8 mouse cellular contexts compared by ENCODE assay signal in genomic region chr17:67290662-67291240, GRCm38 (mm10).
DNase-seq lines count a peak whose midpoint lies in the region; ATAC-seq and TF ChIP-seq lines count a peak whose summit lies in the region.

No protein-coding gene starts in this region.

- H3K27me3 ChIP-seq in intestine, embryonic 14.5 days (replicated peaks; ENCODE audit: control insufficient read depth, insufficient read depth, low read length): no peaks in the 10 kb centered on the region
- H3K27me3 ChIP-seq in intestine, postnatal 0 days (replicated peaks; ENCODE audit: control insufficient read depth, insufficient read depth, low read length): no peaks in the 10 kb centered on the region
- H3K27me3 ChIP-seq in embryonic facial prominence, embryonic 10.5 days (replicated peaks; ENCODE audit: low read depth, poor library complexity, severe bottlenecking): 0 out of 2 replicates have a peak, but pooled peaks cover 5% of the 10 kb centered on the region
- H3K27me3 ChIP-seq in hindbrain, embryonic 15.5 days: no peaks in the 10 kb centered on the region
- H3K27me3 ChIP-seq in neural tube, embryonic 12.5 days (replicated peaks): no peaks in the 10 kb centered on the region

- H3K4me3 ChIP-seq in intestine, embryonic 14.5 days (ENCODE audit: low read depth, low read length): no peak overlapping the region
- H3K4me3 ChIP-seq in intestine, postnatal 0 days (ENCODE audit: low read depth, low read length): no peak overlapping the region
- H3K4me3 ChIP-seq in embryonic facial prominence, embryonic 10.5 days: no peak overlapping the region
- H3K4me3 ChIP-seq in hindbrain, embryonic 15.5 days: 0 out of 2 replicates have a peak overlapping the region, but pooled peaks have one; percentile 10
- H3K4me3 ChIP-seq in neural tube, embryonic 12.5 days: no peak overlapping the region

- ATAC-seq in intestine, embryonic 14.5 days (replicated peaks; ENCODE audit: low FRiP score, low TSS enrichment, low read depth): no peak
- no peak for ATAC-seq in intestine, postnatal 0 days
- peak; percentile 88 for ATAC-seq in hindbrain, embryonic 15.5 days (ENCODE audit: low FRiP score, low read depth)
- ATAC-seq in neural tube, embryonic 12.5 days (ENCODE audit: low FRiP score, low read depth): peak; percentile 72

- H3K4me1 ChIP-seq in intestine, embryonic 14.5 days (replicated peaks; ENCODE audit: control insufficient read depth, insufficient read depth, low read length): no peaks in the 10 kb centered on the region
- no peaks in the 10 kb centered on the region for H3K4me1 ChIP-seq in intestine, postnatal 0 days (replicated peaks; ENCODE audit: control insufficient read depth, insufficient read depth, low read length)
- peaks cover 24% of the 10 kb centered on the region for H3K4me1 ChIP-seq in embryonic facial prominence, embryonic 10.5 days
- peaks cover 16% of the 10 kb centered on the region for H3K4me1 ChIP-seq in hindbrain, embryonic 15.5 days (replicated peaks)
- H3K4me1 ChIP-seq in neural tube, embryonic 12.5 days: no peaks in the 10 kb centered on the region; the same call in 1 of the 2 replicates

- 16% methylated on average over 16 of the region's 16 CpGs for WGBS in intestine, embryonic 14.5 days
- 25% methylated on average over 16 of the region's 16 CpGs for WGBS in intestine, postnatal 0 days
- 37% methylated on average over 16 of the region's 16 CpGs for whole genome bisulfite sequencing in embryonic facial prominence, embryonic 10.5 days
- WGBS in hindbrain, embryonic 15.5 days: 14% methylated on average over 16 of the region's 16 CpGs
- 29% methylated on average over 16 of the region's 16 CpGs for WGBS in neural tube, embryonic 12.5 days

- H3K9me3 ChIP-seq in intestine, embryonic 14.5 days (ENCODE audit: control insufficient read depth, low read length): no peaks in the 10 kb centered on the region
- H3K9me3 ChIP-seq in intestine, postnatal 0 days (ENCODE audit: control insufficient read depth): no peaks in the 10 kb centered on the region
- no peaks in the 10 kb centered on the region for H3K9me3 ChIP-seq in embryonic facial prominence, embryonic 10.5 days
- H3K9me3 ChIP-seq in hindbrain, embryonic 15.5 days: no peaks in the 10 kb centered on the region
- H3K9me3 ChIP-seq in neural tube, embryonic 12.5 days: no peaks in the 10 kb centered on the region

- H3K27ac ChIP-seq in intestine, embryonic 14.5 days (ENCODE audit: low read depth): no peak overlapping the region
- H3K27ac ChIP-seq in intestine, postnatal 0 days (ENCODE audit: low read depth, low read length): no peak overlapping the region
- no peak overlapping the region for H3K27ac ChIP-seq in embryonic facial prominence, embryonic 10.5 days (replicated peaks)
- H3K27ac ChIP-seq in hindbrain, embryonic 15.5 days (replicated peaks): peak overlapping the region; percentile 64
- H3K27ac ChIP-seq in neural tube, embryonic 12.5 days: no peak overlapping the region

- H3K36me3 ChIP-seq in intestine, embryonic 14.5 days (ENCODE audit: control insufficient read depth, insufficient read depth, low read length): no peaks in the 10 kb centered on the region
- H3K36me3 ChIP-seq in intestine, postnatal 0 days (ENCODE audit: control insufficient read depth, insufficient read depth): no peaks in the 10 kb centered on the region
- no peaks in the 10 kb centered on the region for H3K36me3 ChIP-seq in embryonic facial prominence, embryonic 10.5 days (replicated peaks)
- no peaks in the 10 kb centered on the region for H3K36me3 ChIP-seq in hindbrain, embryonic 15.5 days
- H3K36me3 ChIP-seq in neural tube, embryonic 12.5 days: no peaks in the 10 kb centered on the region

- H3K9ac ChIP-seq in intestine, embryonic 14.5 days (ENCODE audit: low read length): no peak overlapping the region
- no peak overlapping the region for H3K9ac ChIP-seq in intestine, postnatal 0 days (ENCODE audit: low read depth, low read length)
- 0 out of 2 replicates have a peak overlapping the region, but pooled peaks have one; percentile 8 for H3K9ac ChIP-seq in hindbrain, embryonic 15.5 days
- no peak overlapping the region for H3K9ac ChIP-seq in neural tube, embryonic 12.5 days

- intact Hi-C loops in gastrocnemius, postnatal 36 days (cut with DNase I): no loop called here

- no peak for DNase-seq in intestine, embryonic 14.5 days (ENCODE audit: low spot score)
- DNase-seq in embryonic facial prominence, embryonic 10.5 days (ENCODE audit: low spot score): peak; percentile 15
- DNase-seq in gastrocnemius, postnatal 36 days: no peak
- DNase-seq in gastrocnemius, adult 18-20 months (ENCODE audit: low spot score): no peak
- no peak for DNase-seq in ovary, postnatal 36 days (ENCODE audit: low spot score)

- 0 out of 2 replicates have a peak overlapping the region, but pooled peaks have one; percentile 20 for H3K4me2 ChIP-seq in intestine, embryonic 14.5 days (ENCODE audit: low read length)
- H3K4me2 ChIP-seq in intestine, postnatal 0 days (replicated peaks; ENCODE audit: low read depth): no peak overlapping the region
- H3K4me2 ChIP-seq in hindbrain, embryonic 15.5 days: peak overlapping the region; percentile 43
- peak overlapping the region; percentile 27 for H3K4me2 ChIP-seq in neural tube, embryonic 12.5 days (replicated peaks)

- TF ChIP-seq CTCF in intestine, postnatal 0 days (IDR thresholded peaks at IDR 0.05; ENCODE audit: low read depth): no peak

Comparison
In these comparisons a context has a peak if more than half of its experiments do, and no peak if none do; other contexts are left out.
1. ATAC-seq: peak in hindbrain, embryonic 15.5 days (single experiment) and neural tube, embryonic 12.5 days (single experiment); none in intestine, embryonic 14.5 days (single experiment) and intestine, postnatal 0 days (single experiment).